Mouse (Mus musculus) monocyte, adult 5-6 weeks (primary cell): Measurements from ENCODE around the gene Elmsan1. TPM values are rescaled to one million over a fixed set of nuclear protein-coding genes. Genes with fewer than 3 reads are reported as not detected.

Experiments
- ATAC-seq: fragments of 153-309, 156-312 bp; replicated peaks from 2 replicates; pipeline ENCODE4 v1.8.0; 2017; ENCODE audit warnings: mild to moderate bottlenecking; ENCODE audit not compliant: low TSS enrichment, insufficient number of reproducible peaks, severe bottlenecking, poor library complexity, low FRiP score
- total RNA-seq: library from RNA; stranded (forward); fragments of 200-1000, 200-491, 200-594 nt; gene quantifications from 3 replicates; pipeline ENCODE4 v1.2.3, GENCODE M21; 2017

Elmsan1 gene
- total RNA-seq, 1 experiment from 2014 or later, result 21.6 TPM

- ATAC-seq, result 0 out of 2 replicates have a peak, but pooled peaks have one; percentile 24
These were observed 86.4 kb downstream of the Elmsan1 start for GRCm38 (mm10) chr12:84132265-84132664.

- peak; percentile 67 for ATAC-seq
These were observed 88.8 kb downstream of the Elmsan1 start for GRCm38 (mm10) chr12:84129931-84130330.

- ATAC-seq, result no peak
These were observed 90.1 kb downstream of the Elmsan1 start for GRCm38 (mm10) chr12:84128576-84128975.

- no peak for ATAC-seq
These were observed 91.8 kb downstream of the Elmsan1 start for GRCm38 (mm10) chr12:84126899-84127298.

GRCm38 (mm10) chr12:84125892-84126291 lies 92.8 kb downstream of the Elmsan1 start:
- no peak for ATAC-seq

GRCm38 (mm10) chr12:84119584-84119983 lies 99.1 kb downstream of the Elmsan1 start:
- ATAC-seq, result no peak

GRCm38 (mm10) chr12:84114153-84114994 lies 104.3 kb downstream of the Elmsan1 start, which contains the start of gene Dnal1:
Gene Dnal1, plus strand, starts transcription at chr12:84114366.
- ATAC-seq, result peak; percentile 84

- ATAC-seq, result no peak
These were observed 105.0 kb downstream of the Elmsan1 start for GRCm38 (mm10) chr12:84113676-84114075.

- no peak for ATAC-seq
These were observed 107.9 kb downstream of the Elmsan1 start for GRCm38 (mm10) chr12:84110814-84111213.

GRCm38 (mm10) chr12:84109924-84110323 lies 108.8 kb downstream of the Elmsan1 start:
- no peak for ATAC-seq

- ATAC-seq, result no peak
These were observed 111.0 kb downstream of the Elmsan1 start for GRCm38 (mm10) chr12:84107692-84108091.

- ATAC-seq, result no peak
These were observed 111.7 kb downstream of the Elmsan1 start for GRCm38 (mm10) chr12:84107012-84107411.

- ATAC-seq, result no peak
These were observed 117.2 kb downstream of the Elmsan1 start for GRCm38 (mm10) chr12:84101493-84101845.

- 0 out of 2 replicates have a peak, but pooled peaks have one; percentile 13 for ATAC-seq
These were observed 117.8 kb downstream of the Elmsan1 start, which contains the start of gene Acot6 for GRCm38 (mm10) chr12:84100604-84101492. Gene Acot6, plus strand, starts transcription at chr12:84100654.

- ATAC-seq, result no peak
These were observed 118.6 kb downstream of the Elmsan1 start for GRCm38 (mm10) chr12:84100071-84100470.

GRCm38 (mm10) chr12:84099605-84100004 lies 119.1 kb downstream of the Elmsan1 start:
- no peak for ATAC-seq
